Mouse (Mus musculus): ENCODE results near the gene Eif4e3.

The Eif4e3 gene

GRCm38 (mm10) chr6:99620471-99620870 is 46.1 kb downstream of the Eif4e3 start:
- no peak for DNase-seq

DNA sequence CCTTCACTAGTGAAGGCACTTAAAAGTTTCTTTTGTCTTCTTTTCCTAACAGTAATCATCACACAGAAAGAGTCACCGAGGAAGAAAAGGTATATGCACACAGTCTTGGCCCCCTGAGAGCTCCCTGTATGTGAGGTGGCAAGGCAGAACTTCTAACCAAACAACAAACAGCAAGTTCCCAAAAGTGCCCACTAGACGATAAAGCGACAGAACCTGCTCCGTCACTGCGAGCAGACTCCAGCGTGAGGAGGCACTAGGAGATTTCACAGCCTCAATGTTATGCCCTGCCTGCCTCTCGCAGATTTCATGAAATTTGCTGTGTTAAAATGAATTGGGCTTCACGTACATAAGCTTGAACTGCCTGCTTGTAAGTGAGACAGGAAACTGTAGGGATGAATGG is 46.6 kb downstream of the Eif4e3 start:
- DNase-seq = no peak

DNA sequence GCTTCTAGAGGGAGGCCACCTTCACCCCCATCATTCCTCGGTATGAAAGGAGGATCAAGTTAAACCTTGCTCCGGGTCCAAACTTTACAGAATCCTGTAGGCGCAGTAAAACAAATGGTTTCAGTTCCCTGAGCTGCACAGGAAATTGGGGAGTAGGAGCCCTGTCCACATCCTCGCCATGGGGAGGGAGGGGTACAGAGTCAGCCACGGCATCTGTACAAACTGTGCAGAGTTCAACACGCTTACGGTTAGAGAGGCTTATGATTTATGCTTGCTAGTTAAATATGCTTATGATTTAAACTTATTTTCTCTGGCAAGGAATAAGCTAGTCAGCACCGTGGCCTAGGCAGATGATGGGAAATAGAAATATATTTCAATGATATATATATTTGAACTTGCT is 47.1 kb downstream of the Eif4e3 start:
- no peak for DNase-seq

- DNase-seq = no peak
Observed at GRCm38 (mm10) chr6:99617867-99618266, 48.7 kb downstream of the Eif4e3 start.

- no peak for DNase-seq
Observed at GRCm38 (mm10) chr6:99617415-99617814, 49.2 kb downstream of the Eif4e3 start.

GRCm38 (mm10) chr6:99615272-99615751 is 51.3 kb downstream of the Eif4e3 start:
- DNase-seq = peak; percentile 25

- DNase-seq = no peak
Observed at GRCm38 (mm10) chr6:99614566-99615271, 51.9 kb downstream of the Eif4e3 start.

GRCm38 (mm10) chr6:99611866-99612265 is 54.7 kb downstream of the Eif4e3 start:
- DNase-seq = no peak

DNA sequence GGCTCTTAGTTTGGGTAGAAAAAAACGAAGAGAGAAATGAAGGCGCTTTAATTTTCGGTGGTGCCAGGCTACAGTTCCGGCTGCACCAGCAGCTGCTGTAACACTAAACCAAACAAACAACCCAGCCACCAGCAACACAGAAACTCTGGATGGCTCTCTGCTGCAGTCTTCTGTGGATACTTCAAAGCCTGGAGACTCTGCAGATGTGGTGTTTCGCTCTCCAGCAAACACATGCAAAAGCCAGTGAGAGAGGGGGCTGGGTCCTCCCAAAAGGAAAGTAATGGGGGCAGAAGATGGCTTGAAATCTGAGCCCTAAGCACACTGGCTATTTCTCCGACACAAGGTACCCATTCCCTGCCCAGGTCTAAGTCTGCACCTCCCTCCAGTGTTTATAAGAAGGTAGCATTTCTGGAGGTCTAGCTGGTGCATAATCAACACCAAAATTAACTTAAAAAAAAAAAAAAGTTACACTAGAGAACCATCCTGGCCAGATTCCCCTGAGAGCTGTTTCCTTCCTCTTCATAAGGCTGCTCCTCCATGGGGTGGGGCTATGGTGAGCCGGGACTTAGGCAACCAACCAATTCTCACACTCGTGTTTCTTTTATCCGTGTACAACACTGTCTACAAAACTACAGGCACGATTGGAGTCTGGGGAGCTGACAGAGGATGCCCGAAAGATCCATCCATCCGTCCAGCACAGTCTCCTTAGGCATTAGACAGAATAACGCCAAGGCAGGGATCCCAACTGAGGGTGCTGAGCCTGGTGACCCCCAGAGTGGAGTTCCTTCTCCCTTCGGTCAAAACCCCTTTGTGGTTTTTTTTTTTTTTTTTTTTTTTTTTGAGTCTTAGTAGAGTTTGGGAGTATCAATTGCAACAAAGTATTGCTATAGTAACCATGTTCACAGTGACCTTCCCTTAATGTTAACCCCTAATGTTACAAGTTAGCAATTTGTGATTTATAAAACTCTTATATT is 55.8 kb downstream of the Eif4e3 start:
- DNase-seq = no peak

GRCm38 (mm10) chr6:99606079-99606478 is 60.5 kb downstream of the Eif4e3 start:
- no peak for DNase-seq

GRCm38 (mm10) chr6:99604758-99605157 is 61.8 kb downstream of the Eif4e3 start:
- DNase-seq = no peak

DNA sequence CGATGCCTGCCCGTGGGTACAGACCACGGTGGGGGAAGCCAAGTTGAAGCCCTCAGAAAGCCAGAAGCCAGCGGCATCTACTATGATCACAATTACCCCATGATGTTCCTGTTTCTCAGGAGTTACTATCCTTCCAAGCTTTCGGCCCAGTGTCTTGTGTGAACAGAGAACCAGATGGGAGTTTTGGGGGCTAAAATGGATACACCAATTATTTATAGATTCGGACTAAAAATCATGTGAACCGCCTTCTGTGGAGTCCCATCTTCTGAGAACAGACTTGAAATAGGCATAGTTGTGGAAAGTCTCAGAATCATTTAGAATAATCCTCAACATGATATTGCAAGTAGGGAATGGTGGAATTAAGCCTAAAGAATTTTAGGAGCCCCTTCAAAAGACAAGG is 64.1 kb downstream of the Eif4e3 start:
- DNase-seq = no peak

- DNase-seq = no peak
Observed at GRCm38 (mm10) chr6:99600886-99601285, 65.7 kb downstream of the Eif4e3 start.

DNA sequence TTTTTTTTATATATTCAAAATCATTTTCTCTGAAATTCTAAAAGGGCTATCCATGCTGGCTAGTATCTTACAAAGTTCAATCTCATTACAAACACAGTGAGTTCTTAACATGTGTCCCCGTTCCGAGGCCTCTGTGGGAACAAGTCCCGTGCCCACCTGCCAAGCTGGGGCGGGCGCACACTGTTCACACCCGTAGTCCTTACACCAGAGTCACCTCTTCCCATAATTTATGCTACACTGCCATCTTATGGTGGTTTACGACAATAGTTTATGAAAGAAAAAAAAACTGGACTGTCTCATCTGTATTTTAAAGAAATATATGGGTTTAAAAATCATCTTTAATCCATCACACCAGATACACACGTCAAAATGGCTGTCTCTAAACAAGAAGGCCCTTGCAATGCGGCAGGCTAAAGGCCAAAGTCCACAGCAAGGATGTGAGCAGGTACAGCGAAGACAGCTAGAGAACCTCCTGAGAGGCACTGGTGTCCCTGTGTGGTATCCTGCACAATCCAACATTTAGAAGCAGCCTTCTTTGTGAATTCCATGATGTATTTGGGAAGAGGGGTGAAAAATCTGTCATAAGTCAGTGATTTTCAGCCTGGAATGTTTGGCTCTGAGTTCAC is 66.3 kb downstream of the Eif4e3 start:
- peak; percentile 31 for DNase-seq

- no peak for DNase-seq
Observed at GRCm38 (mm10) chr6:99599651-99600050, 66.9 kb downstream of the Eif4e3 start.

DNA sequence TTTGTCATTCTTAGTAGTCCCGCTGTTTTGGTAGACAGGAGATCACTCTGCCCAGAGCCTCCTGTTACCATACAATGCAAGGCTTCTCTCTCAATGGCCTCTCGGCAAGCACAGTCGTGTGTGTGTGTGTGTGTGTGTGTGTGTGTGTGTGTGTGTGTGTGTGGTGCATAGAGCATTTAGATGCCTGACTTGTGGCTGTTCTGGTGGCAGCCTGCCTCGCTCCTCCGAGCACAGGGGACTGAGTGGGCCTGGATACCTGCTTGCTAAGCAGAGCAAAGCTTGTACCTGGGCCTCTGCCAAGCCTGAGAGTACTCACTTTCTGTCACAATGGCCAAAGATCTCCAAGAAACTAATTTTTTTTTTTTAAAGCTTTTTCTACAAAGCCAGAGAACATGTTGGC is 67.3 kb downstream of the Eif4e3 start:
- no peak for DNase-seq

- no peak for DNase-seq
Observed at GRCm38 (mm10) chr6:99577040-99577439, 89.5 kb downstream of the Eif4e3 start.

GRCm38 (mm10) chr6:99575633-99576032 is 90.9 kb downstream of the Eif4e3 start:
- no peak for DNase-seq

All from kidney, adult 18-20 months (tissue).